14 mouse cellular contexts compared by ENCODE assay signal in genomic region chr2:33300371-33301046, GRCm38 (mm10).
DNase-seq lines count a peak whose midpoint lies in the region; ATAC-seq and TF ChIP-seq lines count a peak whose summit lies in the region.
"Had no signal": no experiment of that assay in that cellular context is flagged by ENCODE, and none has a peak within 500 bp of the region (broad histone marks: within the 10 kb centered on the region; RNA-seq: fewer than 3 reads in every experiment).

No protein-coding gene starts in this region.

- 38% methylated on average over 3 of the region's 3 CpGs for WGBS in heart, embryonic 11.5 days (ENCODE audit: insufficient replicate concordance)
- 31% methylated on average over 3 of the region's 3 CpGs for WGBS in embryonic facial prominence, embryonic 10.5 days

- intact Hi-C loops in left cerebral cortex, adult 2 months (cut with DNase I), result no loop called here
- intact Hi-C loops in left cerebral cortex, postnatal 36 days (cut with DNase I), result no loop called here

- no peaks in the 10 kb centered on the region for H3K36me3 ChIP-seq in heart, embryonic 11.5 days (ENCODE audit: control insufficient read depth, insufficient read depth, low read length)
- H3K36me3 ChIP-seq in embryonic facial prominence, embryonic 10.5 days (replicated peaks), result no peaks in the 10 kb centered on the region
- H3K36me3 ChIP-seq: midbrain, embryonic 12.5 days had no signal

- no peak overlapping the region for H3K4me2 ChIP-seq in heart, embryonic 11.5 days
- H3K4me2 ChIP-seq: midbrain, embryonic 12.5 days; neural tube, embryonic 13.5 days had no signal

- TF ChIP-seq CTCF in left cerebral cortex, adult 2 months (IDR thresholded peaks at IDR 0.05), result no peak

- H3K27me3 ChIP-seq in heart, embryonic 11.5 days (ENCODE audit: control insufficient read depth, insufficient read depth, low read length), result no peaks in the 10 kb centered on the region
- no peaks in the 10 kb centered on the region for H3K27me3 ChIP-seq in embryonic facial prominence, embryonic 10.5 days (replicated peaks; ENCODE audit: low read depth, poor library complexity, severe bottlenecking)
- H3K27me3 ChIP-seq: midbrain, embryonic 12.5 days; neural tube, embryonic 13.5 days had no signal

- H3K9ac ChIP-seq in heart, embryonic 11.5 days (ENCODE audit: low read depth, low read length), result no peak overlapping the region
- H3K9ac ChIP-seq: midbrain, embryonic 12.5 days; neural tube, embryonic 13.5 days had no signal

- ATAC-seq in heart, embryonic 11.5 days (replicated peaks; ENCODE audit: insufficient number of reproducible peaks, low FRiP score, low TSS enrichment), result no peak
- ATAC-seq: intestine, embryonic 16.5 days had no signal

- H3K4me1 ChIP-seq in heart, embryonic 11.5 days (ENCODE audit: control insufficient read depth, insufficient read depth, low read length), result peaks cover 4% of the 10 kb centered on the region; the same call in 1 of the 2 replicates
- peaks cover 50% of the 10 kb centered on the region for H3K4me1 ChIP-seq in embryonic facial prominence, embryonic 10.5 days

- H3K27ac ChIP-seq in heart, embryonic 11.5 days (ENCODE audit: low read depth, low read length), result no peak overlapping the region
- peak overlapping the region; percentile 16; the same call in 1 of the 2 replicates for H3K27ac ChIP-seq in left cerebral cortex, adult 2 months
- H3K27ac ChIP-seq in embryonic facial prominence, embryonic 10.5 days (replicated peaks), result peak overlapping the region; percentile 26; the same call in 1 of the 2 replicates
- H3K27ac ChIP-seq: midbrain, embryonic 12.5 days; neural tube, embryonic 13.5 days had no signal

- no peaks in the 10 kb centered on the region for H3K9me3 ChIP-seq in heart, embryonic 11.5 days (replicated peaks; ENCODE audit: control insufficient read depth, low read length)
- no peaks in the 10 kb centered on the region for H3K9me3 ChIP-seq in embryonic facial prominence, embryonic 10.5 days
- H3K9me3 ChIP-seq: G1E; midbrain, embryonic 12.5 days; neural tube, embryonic 13.5 days had no signal

- DNase-seq in heart, adult 9 months (ENCODE audit: low spot score in 2 of 2), result peak; percentile 58 to 67
- DNase-seq in left cerebral cortex, adult 2 months (ENCODE audit: extremely low spot score in 1 of 2, low spot score in 2 of 2), result no peak
- DNase-seq in left cerebral cortex, postnatal 36 days (ENCODE audit: low spot score in 2 of 2), result no peak
- peak; percentile 61 for DNase-seq in embryonic facial prominence, embryonic 10.5 days (ENCODE audit: low spot score)
- peak; percentile 57 for DNase-seq in forelimb bud, embryonic 11.5 days (ENCODE audit: low read depth, low spot score)
- DNase-seq in ovary, postnatal 14 days (ENCODE audit: low spot score), result no peak
- no peak for DNase-seq in retina, postnatal 1 day
- DNase-seq: adrenal gland, postnatal 36 days; liver had no signal

- no peak overlapping the region for H3K4me3 ChIP-seq in heart, embryonic 11.5 days (ENCODE audit: low read depth, low read length)
- H3K4me3 ChIP-seq in left cerebral cortex, adult 2 months, result no peak overlapping the region
- no peak overlapping the region for H3K4me3 ChIP-seq in embryonic facial prominence, embryonic 10.5 days
- H3K4me3 ChIP-seq: midbrain, embryonic 12.5 days; neural tube, embryonic 13.5 days had no signal

Comparison
In these comparisons a context has a peak if more than half of its experiments do, and no peak if none do; other contexts are left out.
1. DNase-seq: peak in heart, adult 9 months (2 of 2), embryonic facial prominence, embryonic 10.5 days (single experiment) and forelimb bud, embryonic 11.5 days (single experiment); none in left cerebral cortex, adult 2 months (0 of 2), left cerebral cortex, postnatal 36 days (0 of 2), ovary, postnatal 14 days (single experiment) and retina, postnatal 1 day (single experiment).